25 mouse cellular contexts compared by ENCODE assay signal in genomic region chr8:109087781-109088180, GRCm38 (mm10).
"Had no signal": no experiment of that assay in that cellular context is flagged by ENCODE, and none has a peak within 500 bp of the region (broad histone marks: within the 10 kb centered on the region; RNA-seq: fewer than 3 reads in every experiment).

No protein-coding gene starts in this region.

- DNase-seq: gastrocnemius, postnatal 14 days; gastrocnemius, postnatal 36 days; heart, adult 11 months; heart, adult 2 months; heart, postnatal 14 days; heart, postnatal 36 days; kidney, adult 11 months; kidney, adult 2 months; kidney, adult 9 months; kidney, postnatal 14 days; kidney, postnatal 36 days; layer of hippocampus, adult 9-11 months; layer of hippocampus, postnatal 36 days had no signal

- H3K4me1 ChIP-seq: heart, embryonic 13.5 days; heart, embryonic 15.5 days; hindbrain, embryonic 13.5 days; hindbrain, embryonic 15.5 days; kidney, embryonic 15.5 days; limb, embryonic 15.5 days; liver, embryonic 12.5 days had no signal

- ATAC-seq: hindbrain, postnatal 0 days; intestine, embryonic 16.5 days; liver, embryonic 12.5 days had no signal

- H3K4me2 ChIP-seq: heart, embryonic 11.5 days; heart, embryonic 13.5 days; heart, embryonic 15.5 days; hindbrain, embryonic 13.5 days; hindbrain, embryonic 15.5 days; kidney, embryonic 15.5 days; limb, embryonic 13.5 days; limb, embryonic 15.5 days; liver, embryonic 12.5 days had no signal

- H3K4me3 ChIP-seq: heart, adult 2 months; heart, embryonic 13.5 days; heart, embryonic 15.5 days; hindbrain, embryonic 13.5 days; hindbrain, embryonic 15.5 days; kidney, embryonic 15.5 days; limb, embryonic 13.5 days; limb, embryonic 15.5 days; liver, embryonic 12.5 days had no signal

- H3K9me3 ChIP-seq: heart, embryonic 15.5 days; hindbrain, embryonic 13.5 days; hindbrain, embryonic 15.5 days; kidney, embryonic 15.5 days; limb, embryonic 13.5 days; limb, embryonic 15.5 days; liver, embryonic 12.5 days had no signal

- H3K27me3 ChIP-seq: heart, embryonic 13.5 days; heart, embryonic 15.5 days; hindbrain, embryonic 13.5 days; hindbrain, embryonic 15.5 days; kidney, embryonic 15.5 days; limb, embryonic 13.5 days; limb, embryonic 15.5 days; liver, embryonic 12.5 days had no signal

- H3K9ac ChIP-seq: heart, embryonic 13.5 days; heart, embryonic 15.5 days; hindbrain, embryonic 13.5 days; hindbrain, embryonic 15.5 days; kidney, embryonic 15.5 days; limb, embryonic 13.5 days; limb, embryonic 15.5 days; liver, embryonic 12.5 days had no signal

- H3K27ac ChIP-seq: heart, adult 2 months; heart, embryonic 13.5 days; heart, embryonic 15.5 days; hindbrain, embryonic 13.5 days; hindbrain, embryonic 15.5 days; hindbrain, postnatal 0 days; kidney, embryonic 15.5 days; kidney, postnatal 0 days; limb, embryonic 13.5 days; limb, embryonic 15.5 days; liver, embryonic 12.5 days had no signal

- H3K36me3 ChIP-seq: heart, embryonic 13.5 days; heart, embryonic 15.5 days; hindbrain, embryonic 13.5 days; hindbrain, embryonic 15.5 days; kidney, embryonic 15.5 days; limb, embryonic 13.5 days; limb, embryonic 15.5 days; liver, embryonic 12.5 days had no signal
